Mouse (Mus musculus): ENCODE data around the gene 1700025G04Rik. TPM values are rescaled to one million over a fixed set of nuclear protein-coding genes. Genes with fewer than 3 reads are reported as not detected.

Gene 1700025G04Rik
- polyA plus RNA-seq, 1 experiment from 2014 or later: 28.0 TPM

DNA sequence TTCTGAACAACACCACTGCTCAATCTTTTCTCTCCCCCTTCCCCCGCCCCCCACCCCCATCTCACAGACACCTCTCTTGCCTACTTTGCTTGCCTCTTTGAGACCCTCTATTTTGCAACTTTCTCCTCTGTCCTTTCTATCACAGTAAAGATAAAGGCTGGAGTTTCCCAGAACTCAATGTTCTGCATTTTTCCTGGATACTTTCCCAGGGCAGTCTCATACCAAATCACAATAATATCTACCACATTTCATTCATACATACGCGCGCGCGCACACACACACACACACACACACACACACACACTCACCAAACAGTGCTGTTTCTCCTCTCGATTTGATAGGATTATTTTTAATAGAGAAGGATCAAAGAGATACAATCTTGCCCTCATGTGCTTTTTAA lies 8.8 kb downstream of the 1700025G04Rik start:
- WGBS: 80% methylated on average over 7 of the region's 7 CpGs
- Histone ChIP-seq H3K27me3 (ENCODE audit: control insufficient read depth, insufficient read depth, low read length) (no peaks in the 10 kb centered on the region), H3K9ac (ENCODE audit: low read length) (no peak overlapping the region), H3K4me1 (ENCODE audit: control insufficient read depth, insufficient read depth, low read length) (peaks cover 23% of the 10 kb centered on the region), H3K9me3 (replicated peaks; ENCODE audit: control insufficient read depth, low read length) (no peaks in the 10 kb centered on the region), H3K4me2 (ENCODE audit: low read depth, low read length) (no peak overlapping the region), H3K4me3 (ENCODE audit: low read length) (no peak overlapping the region), H3K36me3 (ENCODE audit: control insufficient read depth, insufficient read depth) (no peaks in the 10 kb centered on the region), H3K27ac (ENCODE audit: low read length) (no peak overlapping the region)
- no peak for ATAC-seq (replicated peaks; ENCODE audit: extremely low read depth, insufficient read depth, low FRiP score)

DNA sequence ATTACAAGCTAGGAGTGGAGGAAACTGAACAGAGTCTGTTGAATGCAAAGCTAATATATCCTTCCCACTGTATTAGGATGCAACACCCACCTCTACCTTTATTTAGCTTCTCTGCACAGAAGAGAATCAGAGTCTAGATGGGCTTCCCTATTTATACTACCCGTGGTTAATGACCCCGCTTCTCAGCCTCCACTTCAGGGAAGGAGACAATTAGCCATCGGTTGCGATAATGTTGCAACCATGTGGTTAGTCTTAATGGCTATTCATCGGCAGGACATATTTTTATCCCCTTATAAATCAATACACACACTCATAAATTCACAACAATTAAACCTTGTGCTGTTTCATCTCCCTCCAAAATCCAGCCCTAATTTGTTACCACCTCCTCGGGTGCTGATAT lies 9.7 kb downstream of the 1700025G04Rik start:
- no peak overlapping the region for H3K4me2 ChIP-seq (ENCODE audit: low read depth, low read length)
- no peak for ATAC-seq (replicated peaks; ENCODE audit: extremely low read depth, insufficient read depth, low FRiP score)

GRCm38 (mm10) chr1:152077171-152077715 lies 12.7 kb downstream of the 1700025G04Rik start:
- ATAC-seq (replicated peaks; ENCODE audit: extremely low read depth, insufficient read depth, low FRiP score): no peak
- H3K27ac ChIP-seq (ENCODE audit: low read length): no peak overlapping the region
- H3K27me3 ChIP-seq (ENCODE audit: control insufficient read depth, insufficient read depth, low read length): no peaks in the 10 kb centered on the region
- H3K4me3 ChIP-seq (ENCODE audit: low read length): no peak overlapping the region
- H3K9ac ChIP-seq (ENCODE audit: low read length): no peak overlapping the region
- peaks cover 5% of the 10 kb centered on the region; the same call in 1 of the 2 replicates for H3K4me1 ChIP-seq (ENCODE audit: control insufficient read depth, insufficient read depth, low read length)
- H3K9me3 ChIP-seq (replicated peaks; ENCODE audit: control insufficient read depth, low read length): no peaks in the 10 kb centered on the region
- H3K4me2 ChIP-seq (ENCODE audit: low read depth, low read length): no peak overlapping the region
- WGBS: 77% methylated on average over 11 of the region's 11 CpGs
- no peaks in the 10 kb centered on the region for H3K36me3 ChIP-seq (ENCODE audit: control insufficient read depth, insufficient read depth)

More for the DNA sequence above, 9.7 kb downstream of the 1700025G04Rik start:
- 79% methylated on average over 6 of the region's 6 CpGs for WGBS
- no peak overlapping the region for H3K4me3 ChIP-seq (ENCODE audit: low read length)
- H3K27ac ChIP-seq (ENCODE audit: low read length): no peak overlapping the region
- H3K36me3 ChIP-seq (ENCODE audit: control insufficient read depth, insufficient read depth): no peaks in the 10 kb centered on the region
- H3K4me1 ChIP-seq (ENCODE audit: control insufficient read depth, insufficient read depth, low read length): peaks cover 18% of the 10 kb centered on the region
- no peak overlapping the region for H3K9ac ChIP-seq (ENCODE audit: low read length)
- no peaks in the 10 kb centered on the region for H3K27me3 ChIP-seq (ENCODE audit: control insufficient read depth, insufficient read depth, low read length)
- no peaks in the 10 kb centered on the region for H3K9me3 ChIP-seq (replicated peaks; ENCODE audit: control insufficient read depth, low read length)

DNA sequence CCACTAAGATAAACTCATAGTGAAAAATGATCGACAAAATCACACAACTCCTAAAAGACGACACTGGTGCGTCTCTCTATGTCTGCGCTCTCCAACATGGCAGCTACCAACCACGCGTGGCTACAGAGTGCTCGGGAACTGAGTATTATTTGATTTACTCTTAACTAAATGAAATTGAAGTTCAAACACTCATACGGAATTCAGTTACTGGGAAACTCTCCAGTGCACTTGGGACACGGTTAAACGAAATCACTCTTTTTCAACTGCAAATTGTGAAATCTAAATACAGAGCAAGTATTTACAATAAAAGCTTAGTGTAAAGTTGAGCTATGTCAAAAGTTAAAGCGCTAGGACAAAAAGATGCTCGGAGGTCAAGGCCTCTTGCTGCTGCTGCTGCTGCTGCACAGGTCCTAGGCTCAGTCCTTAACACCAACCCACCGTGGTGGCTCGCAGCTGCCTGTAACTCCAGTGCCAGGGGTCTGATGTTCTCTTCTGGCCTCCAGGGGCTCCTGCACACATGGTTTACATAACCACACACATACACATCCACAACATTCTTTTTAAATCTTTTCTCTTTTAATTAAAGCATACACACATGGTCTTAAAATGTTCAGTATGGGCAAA lies 13.6 kb downstream of the 1700025G04Rik start:
- H3K4me2 ChIP-seq (ENCODE audit: low read depth, low read length): no peak overlapping the region
- no peak overlapping the region for H3K9ac ChIP-seq (ENCODE audit: low read length)
- H3K4me3 ChIP-seq (ENCODE audit: low read length): no peak overlapping the region
- no peak overlapping the region for H3K27ac ChIP-seq (ENCODE audit: low read length)
- no peaks in the 10 kb centered on the region for H3K27me3 ChIP-seq (ENCODE audit: control insufficient read depth, insufficient read depth, low read length)
- no peak for ATAC-seq (replicated peaks; ENCODE audit: extremely low read depth, insufficient read depth, low FRiP score)
- no peaks in the 10 kb centered on the region for H3K36me3 ChIP-seq (ENCODE audit: control insufficient read depth, insufficient read depth)
- WGBS: 87% methylated on average over 14 of the region's 14 CpGs
- H3K4me1 ChIP-seq (ENCODE audit: control insufficient read depth, insufficient read depth, low read length): peaks cover 4% of the 10 kb centered on the region; the same call in 1 of the 2 replicates
- no peaks in the 10 kb centered on the region for H3K9me3 ChIP-seq (replicated peaks; ENCODE audit: control insufficient read depth, low read length)

- Histone ChIP-seq H3K27me3 (ENCODE audit: control insufficient read depth, insufficient read depth, low read length) (no peaks in the 10 kb centered on the region), H3K9me3 (replicated peaks; ENCODE audit: control insufficient read depth, low read length) (no peaks in the 10 kb centered on the region), H3K9ac (ENCODE audit: low read length) (no peak overlapping the region), H3K4me1 (ENCODE audit: control insufficient read depth, insufficient read depth, low read length) (no peaks in the 10 kb centered on the region), H3K4me2 (ENCODE audit: low read depth, low read length) (no peak overlapping the region), H3K4me3 (ENCODE audit: low read length) (no peak overlapping the region), H3K27ac (ENCODE audit: low read length) (no peak overlapping the region), H3K36me3 (ENCODE audit: control insufficient read depth, insufficient read depth) (no peaks in the 10 kb centered on the region)
- 97% methylated on average over 6 of the region's 6 CpGs for WGBS
- no peak for ATAC-seq (replicated peaks; ENCODE audit: extremely low read depth, insufficient read depth, low FRiP score)
These were observed 14.2 kb downstream of the 1700025G04Rik start for GRCm38 (mm10) chr1:152075725-152076124.

- Histone ChIP-seq H3K27ac (ENCODE audit: low read length) (no peak overlapping the region), H3K9ac (ENCODE audit: low read length) (no peak overlapping the region), H3K4me1 (ENCODE audit: control insufficient read depth, insufficient read depth, low read length) (peaks cover 3% of the 10 kb centered on the region; the same call in 1 of the 2 replicates), H3K4me2 (ENCODE audit: low read depth, low read length) (no peak overlapping the region), H3K36me3 (ENCODE audit: control insufficient read depth, insufficient read depth) (no peaks in the 10 kb centered on the region), H3K9me3 (replicated peaks; ENCODE audit: control insufficient read depth, low read length) (no peaks in the 10 kb centered on the region), H3K27me3 (ENCODE audit: control insufficient read depth, insufficient read depth, low read length) (no peaks in the 10 kb centered on the region), H3K4me3 (ENCODE audit: low read length) (no peak overlapping the region)
- 52% methylated on average over 4 of the region's 4 CpGs for WGBS
- no peak for ATAC-seq (replicated peaks; ENCODE audit: extremely low read depth, insufficient read depth, low FRiP score)
These were observed 19.5 kb downstream of the 1700025G04Rik start for GRCm38 (mm10) chr1:152070441-152070840.

- no peak for ATAC-seq (replicated peaks; ENCODE audit: extremely low read depth, insufficient read depth, low FRiP score)
- H3K4me2 ChIP-seq (ENCODE audit: low read depth, low read length): no peak overlapping the region
- H3K27me3 ChIP-seq (ENCODE audit: control insufficient read depth, insufficient read depth, low read length): no peaks in the 10 kb centered on the region
- no peaks in the 10 kb centered on the region for H3K9me3 ChIP-seq (replicated peaks; ENCODE audit: control insufficient read depth, low read length)
- 88% methylated on average over 7 of the region's 7 CpGs for WGBS
- peaks cover 3% of the 10 kb centered on the region; the same call in 1 of the 2 replicates for H3K4me1 ChIP-seq (ENCODE audit: control insufficient read depth, insufficient read depth, low read length)
- H3K36me3 ChIP-seq (ENCODE audit: control insufficient read depth, insufficient read depth): no peaks in the 10 kb centered on the region
- no peak overlapping the region for H3K27ac ChIP-seq (ENCODE audit: low read length)
- H3K9ac ChIP-seq (ENCODE audit: low read length): no peak overlapping the region
- H3K4me3 ChIP-seq (ENCODE audit: low read length): no peak overlapping the region
These were observed 20.2 kb downstream of the 1700025G04Rik start for GRCm38 (mm10) chr1:152069745-152070144.

DNA sequence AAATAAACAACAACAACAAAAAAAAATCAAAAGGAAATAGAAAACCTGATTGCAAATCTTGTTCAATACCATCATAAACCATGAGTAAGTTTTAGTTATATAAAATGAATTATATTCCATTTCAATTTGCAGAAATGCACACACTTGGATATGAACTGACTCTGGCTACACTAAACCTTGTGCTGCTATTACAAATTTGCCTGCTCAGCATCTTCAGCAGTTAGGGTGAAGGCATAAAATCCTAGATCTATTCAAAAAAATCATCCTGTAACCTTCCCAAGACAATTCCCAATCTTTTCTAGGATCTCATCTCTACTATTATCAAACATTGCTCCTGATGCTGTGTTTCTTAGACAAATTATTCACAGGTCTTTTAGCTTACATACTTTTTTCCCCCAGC lies 22.0 kb downstream of the 1700025G04Rik start:
- H3K36me3 ChIP-seq (ENCODE audit: control insufficient read depth, insufficient read depth): no peaks in the 10 kb centered on the region

DNA sequence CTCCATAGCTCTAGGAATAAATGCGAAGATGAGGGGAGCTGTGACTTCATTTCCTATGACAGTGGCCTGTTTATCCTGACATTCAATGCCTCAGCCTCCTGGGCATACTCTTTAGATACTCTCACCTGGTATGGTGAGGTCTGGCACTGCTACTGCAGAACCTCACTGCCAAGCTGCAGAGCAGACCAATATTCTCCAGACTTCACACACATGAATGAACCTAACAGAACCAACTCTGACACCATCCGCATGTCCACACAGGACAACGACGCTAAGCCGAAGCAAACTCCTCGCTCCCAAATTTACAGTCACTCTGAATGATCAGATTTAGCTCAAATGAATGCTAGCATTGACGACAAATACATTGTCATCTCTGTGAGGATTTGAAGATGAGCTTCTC lies 24.4 kb downstream of the 1700025G04Rik start:
- no peaks in the 10 kb centered on the region for H3K27me3 ChIP-seq (ENCODE audit: control insufficient read depth, insufficient read depth, low read length)
- ATAC-seq (replicated peaks; ENCODE audit: extremely low read depth, insufficient read depth, low FRiP score): no peak
- no peak overlapping the region for H3K4me3 ChIP-seq (ENCODE audit: low read length)
- peaks cover 12% of the 10 kb centered on the region for H3K4me1 ChIP-seq (ENCODE audit: control insufficient read depth, insufficient read depth, low read length)
- 94% methylated on average over 7 of the region's 7 CpGs for WGBS
- no peaks in the 10 kb centered on the region for H3K9me3 ChIP-seq (replicated peaks; ENCODE audit: control insufficient read depth, low read length)
- H3K4me2 ChIP-seq (ENCODE audit: low read depth, low read length): no peak overlapping the region
- no peak overlapping the region for H3K9ac ChIP-seq (ENCODE audit: low read length)
- H3K36me3 ChIP-seq (ENCODE audit: control insufficient read depth, insufficient read depth): no peaks in the 10 kb centered on the region
- H3K27ac ChIP-seq (ENCODE audit: low read length): no peak overlapping the region

More for the DNA sequence above, 22.0 kb downstream of the 1700025G04Rik start:
- Histone ChIP-seq H3K27ac (ENCODE audit: low read length) (no peak overlapping the region), H3K4me2 (ENCODE audit: low read depth, low read length) (no peak overlapping the region), H3K4me3 (ENCODE audit: low read length) (no peak overlapping the region), H3K4me1 (ENCODE audit: control insufficient read depth, insufficient read depth, low read length) (peaks cover 12% of the 10 kb centered on the region), H3K27me3 (ENCODE audit: control insufficient read depth, insufficient read depth, low read length) (no peaks in the 10 kb centered on the region), H3K9ac (ENCODE audit: low read length) (no peak overlapping the region), H3K9me3 (replicated peaks; ENCODE audit: control insufficient read depth, low read length) (no peaks in the 10 kb centered on the region)
- ATAC-seq (replicated peaks; ENCODE audit: extremely low read depth, insufficient read depth, low FRiP score): no peak
